Mouse (Mus musculus) kidney, adult 18-20 months (tissue): Measurements from ENCODE around the gene Cyp2c69.
"Not testable (repeated sequence)": the region's sequence is repeated elsewhere in the genome, so short reads cannot be mapped to it uniquely, and the experiment has no call there.

ENCODE experiments used
- DNase-seq: peaks from one replicate; pipeline ENCODE4 v3.0.0; 2021

Cyp2c69 gene

DNA sequence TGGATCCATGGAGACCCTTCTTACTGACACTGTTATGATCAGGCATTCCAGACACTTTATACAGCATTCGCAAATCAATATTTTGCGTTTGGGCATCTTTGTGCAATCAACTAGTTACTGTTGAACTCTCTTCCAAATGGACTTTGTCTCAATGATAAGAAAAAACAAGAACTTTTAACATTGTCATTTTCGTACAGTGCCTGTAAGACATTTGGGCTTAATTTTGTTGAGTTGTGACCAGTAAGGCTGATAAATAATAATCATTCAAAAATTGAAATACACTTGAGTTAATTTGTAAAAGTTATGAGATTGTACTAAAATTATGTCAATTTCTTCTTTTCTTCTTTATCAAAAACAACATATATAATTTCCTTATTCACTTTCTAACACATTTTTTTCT lies at the start of gene Cyp2c69:
TSS of gene Cyp2c69 (minus strand) at position 101 of the 400 bp plus-strand sequence.
- not testable (repeated sequence) for DNase-seq

DNA sequence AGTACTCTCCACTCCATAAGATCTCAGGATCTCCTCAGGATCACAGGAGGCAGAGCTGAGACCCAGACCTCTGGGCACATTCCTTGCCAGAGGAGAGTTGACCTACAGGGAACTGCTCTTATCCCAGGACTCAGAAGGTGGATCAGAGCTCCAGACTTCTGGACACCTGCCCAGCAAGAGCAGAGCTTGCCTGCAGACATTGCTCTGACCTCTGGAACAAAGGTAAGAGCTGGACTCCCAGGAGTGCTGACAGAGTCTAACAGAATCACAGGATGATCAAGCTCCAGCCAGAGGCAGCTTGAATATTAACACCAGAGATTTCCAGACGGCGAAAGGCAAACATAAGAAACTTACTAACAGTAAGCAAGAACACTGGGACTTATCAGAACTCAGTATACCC lies 48.8 kb upstream of the Cyp2c69 start:
- DNase-seq = peak; percentile 74

DNA sequence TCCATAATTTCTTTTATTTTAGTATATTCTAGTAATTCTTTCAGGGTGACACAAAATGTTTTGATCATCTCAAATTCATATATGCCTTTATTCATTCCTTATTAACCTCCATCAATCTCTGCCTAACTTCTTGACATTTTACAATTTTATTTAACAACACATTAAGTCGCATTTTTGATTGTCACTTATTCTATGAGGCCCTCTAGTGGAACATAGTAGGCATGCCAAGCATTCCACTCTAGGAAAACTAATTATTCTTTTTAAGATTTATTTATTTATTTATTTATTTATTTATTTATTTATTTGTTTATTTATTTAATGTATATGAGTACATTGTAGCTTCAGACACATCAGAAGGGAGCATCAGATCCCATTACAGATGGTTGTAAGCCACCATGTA lies 43.4 kb upstream of the Cyp2c69 start:
- no peak for DNase-seq

DNA sequence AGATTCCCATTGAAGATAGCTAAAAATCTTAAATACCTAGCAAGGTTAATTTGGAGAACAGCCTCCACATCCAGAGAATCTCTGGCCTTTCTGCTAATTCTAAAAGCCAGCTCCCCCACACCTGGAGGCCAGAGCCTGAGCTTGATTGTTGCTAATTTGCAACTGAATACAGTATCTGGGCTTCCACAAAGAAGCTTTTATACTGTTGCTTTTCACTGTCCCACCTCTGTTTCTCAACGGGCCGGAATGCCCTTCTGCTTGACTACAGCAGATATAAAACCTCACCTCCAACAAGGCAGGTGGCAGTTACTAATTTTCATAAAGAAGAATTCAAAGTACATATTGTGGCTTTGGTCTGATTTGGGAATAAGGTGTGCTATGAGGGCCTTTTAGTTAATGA lies 15.1 kb upstream of the Cyp2c69 start:
- DNase-seq = no peak

DNA sequence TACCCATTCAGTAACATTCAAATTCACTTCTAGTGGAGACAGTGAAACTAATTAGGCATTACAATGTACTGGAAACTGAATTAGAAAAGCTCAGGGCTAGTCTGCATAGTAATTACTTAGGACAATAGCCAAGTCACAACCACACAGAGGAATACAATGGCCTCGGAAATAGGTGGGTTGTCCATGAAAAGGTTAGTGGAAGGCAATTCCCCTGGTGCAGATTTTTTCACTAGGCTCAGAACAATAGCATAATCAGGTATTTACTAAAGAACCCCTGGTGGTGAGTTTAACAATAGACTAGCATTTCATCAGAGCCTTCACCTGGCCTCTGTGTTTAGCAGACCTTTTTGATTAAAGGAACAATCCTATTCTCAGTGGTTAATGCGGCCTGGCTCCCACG lies 3.5 kb upstream of the Cyp2c69 start:
- not testable (repeated sequence) for DNase-seq

DNA sequence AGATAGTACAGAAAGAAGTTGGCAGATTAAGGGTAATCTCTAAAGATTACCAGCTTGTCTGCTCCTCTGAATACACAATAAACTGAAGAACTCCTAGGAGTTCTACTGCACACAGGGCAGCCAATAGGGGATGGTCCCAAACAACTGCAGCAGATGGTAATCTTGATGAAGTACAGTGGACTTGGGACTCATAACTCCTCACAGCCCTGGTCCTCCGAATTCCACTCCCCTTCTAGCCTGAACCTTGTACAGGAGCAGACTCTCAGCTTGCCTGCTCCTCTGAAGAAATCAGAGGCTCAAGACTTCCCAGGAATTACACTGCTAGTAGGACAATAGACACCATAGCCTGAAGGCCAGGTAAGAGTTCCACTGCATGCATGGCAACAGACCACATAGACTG lies 20.5 kb downstream of the Cyp2c69 start:
- no peak for DNase-seq

DNA sequence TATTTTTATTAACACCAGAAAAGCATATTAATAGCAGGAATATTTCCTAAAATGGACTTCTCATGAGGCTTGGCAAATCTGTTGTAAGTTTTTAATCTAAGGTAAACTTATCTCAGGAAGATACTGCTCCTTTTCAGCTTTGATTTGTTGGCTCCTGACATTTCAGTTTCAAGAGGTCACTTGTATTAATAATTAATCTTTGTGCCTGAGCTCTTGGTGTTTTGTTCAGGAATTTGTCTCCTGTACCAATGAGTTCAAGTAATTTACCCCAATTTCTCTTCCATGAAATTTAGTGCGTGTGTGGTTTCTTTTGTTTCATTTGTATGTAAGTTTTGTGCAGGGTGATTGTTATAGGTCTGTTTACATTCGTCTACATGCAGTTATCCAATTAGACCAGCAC lies 65.7 kb downstream of the Cyp2c69 start:
- DNase-seq = not testable (repeated sequence)

DNA sequence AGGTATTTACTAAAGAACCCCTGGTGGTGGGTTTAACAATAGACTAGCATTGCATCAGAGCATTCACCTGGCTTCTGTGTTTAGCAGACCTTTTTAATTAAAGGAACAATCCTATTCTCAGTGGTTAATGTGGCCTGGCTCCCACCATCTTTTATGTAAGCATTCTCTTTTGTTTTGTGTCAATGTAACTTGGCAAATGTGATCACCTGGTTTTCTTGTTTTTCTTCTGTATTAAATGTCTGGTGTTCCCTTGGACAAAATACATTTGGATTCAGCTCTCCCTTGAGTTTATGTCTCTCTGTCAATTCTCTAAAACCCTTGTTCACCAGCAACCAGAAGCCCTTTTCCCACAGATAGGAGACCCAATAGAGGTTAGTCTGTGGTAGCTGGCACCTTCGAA lies 70.2 kb downstream of the Cyp2c69 start:
- not testable (repeated sequence) for DNase-seq

DNA sequence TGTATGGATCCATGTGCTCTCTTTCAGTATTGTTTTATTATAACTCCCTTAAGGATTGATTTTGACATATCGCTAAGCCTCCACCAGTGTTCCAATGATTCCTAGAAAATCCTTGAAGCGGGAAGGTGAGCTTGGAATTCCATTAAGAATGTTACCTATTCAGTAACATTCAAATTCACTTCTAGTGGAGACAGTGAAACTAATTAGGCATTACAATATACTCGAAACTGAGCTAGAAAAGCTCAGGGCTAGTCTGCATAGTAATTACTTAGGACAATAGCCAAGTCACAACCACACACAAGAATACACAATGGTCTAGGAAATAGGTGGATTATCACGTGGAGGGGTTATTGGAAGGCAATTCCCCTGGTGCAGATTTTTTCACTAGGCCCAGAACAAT lies 70.6 kb downstream of the Cyp2c69 start:
- DNase-seq = not testable (repeated sequence)

DNA sequence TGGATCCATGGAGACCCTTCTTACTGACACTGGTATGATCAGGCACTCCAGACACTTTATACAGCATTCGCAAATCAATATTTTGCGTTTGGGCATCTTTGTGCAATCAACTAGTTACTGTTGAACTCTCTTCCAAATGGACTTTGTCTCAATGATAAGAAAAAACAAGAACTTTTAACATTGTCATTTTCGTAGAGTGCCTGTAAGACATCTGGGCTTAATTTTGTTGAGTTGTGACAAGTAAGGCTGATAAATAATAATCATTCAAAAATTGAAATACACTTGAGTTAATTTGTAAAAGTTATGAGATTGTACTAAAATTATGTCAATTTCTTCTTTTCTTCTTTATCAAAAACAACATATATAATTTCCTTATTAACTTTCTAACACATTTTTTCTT lies 73.9 kb downstream of the Cyp2c69 start, which contains the start of gene Cyp2c40:
TSS of gene Cyp2c40 (minus strand) at position 101 of the 400 bp plus-strand sequence.
- DNase-seq = not testable (repeated sequence)
